Mouse (Mus musculus): ENCODE measurements at regions not wholly inside any gene's neighbourhood (a gene's known extent, or its start where the extent isn't known, plus 50 kb on each side); places are given as distances from the start of the nearest gene placed in this dataset.

DNA sequence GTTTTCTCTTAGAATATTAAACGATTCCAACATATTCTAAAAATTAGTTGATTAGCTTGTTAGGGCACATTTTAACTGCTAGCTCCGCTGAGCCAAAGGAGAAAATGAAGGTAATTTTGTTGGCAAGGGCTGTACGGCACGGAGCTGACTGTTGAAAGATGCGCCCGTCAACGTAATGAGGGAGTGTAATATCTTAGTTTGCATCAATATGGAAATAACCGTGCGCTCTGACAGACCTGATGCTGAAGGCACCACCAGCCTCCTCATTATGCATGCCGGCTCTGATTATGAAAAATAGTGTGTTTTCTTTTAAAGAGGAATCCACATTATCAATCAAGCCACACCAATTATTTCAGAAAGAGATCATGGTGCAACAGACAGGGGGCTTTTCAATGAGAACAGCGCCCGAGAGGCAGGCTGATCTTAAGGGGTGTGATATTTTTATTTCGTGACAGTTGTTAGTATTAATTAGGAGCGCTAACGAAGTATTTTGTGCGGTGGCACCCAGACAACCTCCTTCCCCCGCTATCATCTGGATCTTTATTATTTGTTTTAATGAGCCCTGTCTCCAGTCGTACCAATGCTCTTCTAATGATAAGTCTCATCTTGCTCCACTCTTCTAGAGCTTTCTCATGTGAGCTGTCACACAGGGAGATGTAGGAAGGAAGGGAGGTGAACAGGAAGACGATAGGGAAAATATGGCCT lies 99.9 kb upstream of the Ctbp2 start:
- no peak for DNase-seq

DNA sequence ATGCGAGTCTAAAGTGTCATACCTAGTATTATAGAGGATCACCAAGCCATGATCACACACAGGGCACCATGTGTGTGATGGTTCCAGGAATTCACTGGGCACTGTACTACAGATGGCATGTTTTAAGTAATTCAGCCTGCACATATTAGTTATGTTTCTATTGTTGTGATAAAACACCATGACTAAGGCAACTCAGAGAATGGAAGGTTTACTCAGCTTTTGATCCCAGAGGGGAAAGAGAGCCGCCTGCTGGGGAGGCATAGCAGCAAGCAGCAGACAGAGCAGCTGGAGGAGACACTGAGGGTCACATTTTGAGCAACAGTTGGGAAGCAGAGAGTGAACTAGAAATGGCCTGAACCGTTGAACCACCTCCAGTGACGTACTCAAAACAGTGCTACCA lies 88.2 kb upstream of the Ctbp2 start:
- no peak for DNase-seq

DNA sequence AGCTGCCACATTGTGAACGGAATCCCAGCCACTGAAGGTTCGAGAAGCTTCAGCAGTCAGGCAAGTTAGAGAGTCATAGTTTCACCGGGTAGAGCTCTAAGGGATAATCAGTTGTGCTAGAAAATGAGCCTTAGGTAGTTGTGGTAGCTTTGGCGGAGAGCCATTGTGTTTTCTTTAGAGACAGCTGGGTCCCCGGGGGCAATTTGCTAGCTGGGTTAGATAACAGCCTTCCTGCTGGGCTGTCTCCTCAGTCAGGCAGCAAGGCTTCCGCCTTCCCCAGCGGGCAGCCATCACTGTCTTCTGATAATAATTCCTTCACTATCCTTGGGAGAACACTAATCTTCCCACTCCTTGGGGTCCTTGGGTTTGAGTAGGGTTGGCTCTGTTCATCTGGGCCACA lies 81.5 kb upstream of the Ctbp2 start:
- peak in 1 of 2 experiments; percentile 19 for DNase-seq

DNA sequence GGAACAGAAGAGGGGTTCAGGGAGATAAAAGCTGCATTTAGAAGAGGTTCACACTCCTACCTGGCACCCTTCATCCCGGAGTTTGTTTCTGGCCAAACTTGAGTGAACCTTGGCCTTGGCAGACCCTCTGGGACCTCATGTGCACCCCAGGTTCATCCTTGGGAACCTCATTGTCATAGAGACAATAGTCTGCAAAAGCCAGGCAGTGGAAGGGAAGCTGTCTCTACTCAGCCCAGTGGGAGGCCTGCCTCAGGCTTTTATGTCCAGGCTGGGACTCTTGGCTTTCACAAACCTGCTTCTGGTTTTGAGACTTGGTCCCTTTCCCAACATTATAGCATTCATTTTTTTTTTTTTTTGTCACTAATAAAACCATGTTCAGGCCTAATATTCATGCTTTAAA lies 80.3 kb upstream of the Ctbp2 start:
- DNase-seq, result no peak

DNA sequence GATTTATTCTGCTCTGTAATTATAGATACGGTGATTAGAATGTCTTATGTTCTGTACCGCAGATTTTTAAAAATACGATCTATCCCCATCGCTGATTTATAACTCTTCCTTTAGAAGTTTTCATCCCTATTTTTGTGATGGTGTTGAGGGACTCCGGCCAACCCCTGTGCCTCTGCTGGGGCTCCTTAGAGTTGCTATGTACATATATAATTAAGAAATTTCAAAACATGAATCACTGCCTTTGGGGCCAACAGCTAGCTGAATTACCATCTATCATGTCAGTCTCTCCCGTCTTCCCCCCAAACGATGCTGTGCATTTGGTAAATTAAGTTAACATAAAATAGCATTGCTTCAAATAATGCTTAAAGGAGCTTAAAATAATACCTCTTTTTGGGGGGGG lies 79.8 kb upstream of the Ctbp2 start:
- DNase-seq, result no peak

DNA sequence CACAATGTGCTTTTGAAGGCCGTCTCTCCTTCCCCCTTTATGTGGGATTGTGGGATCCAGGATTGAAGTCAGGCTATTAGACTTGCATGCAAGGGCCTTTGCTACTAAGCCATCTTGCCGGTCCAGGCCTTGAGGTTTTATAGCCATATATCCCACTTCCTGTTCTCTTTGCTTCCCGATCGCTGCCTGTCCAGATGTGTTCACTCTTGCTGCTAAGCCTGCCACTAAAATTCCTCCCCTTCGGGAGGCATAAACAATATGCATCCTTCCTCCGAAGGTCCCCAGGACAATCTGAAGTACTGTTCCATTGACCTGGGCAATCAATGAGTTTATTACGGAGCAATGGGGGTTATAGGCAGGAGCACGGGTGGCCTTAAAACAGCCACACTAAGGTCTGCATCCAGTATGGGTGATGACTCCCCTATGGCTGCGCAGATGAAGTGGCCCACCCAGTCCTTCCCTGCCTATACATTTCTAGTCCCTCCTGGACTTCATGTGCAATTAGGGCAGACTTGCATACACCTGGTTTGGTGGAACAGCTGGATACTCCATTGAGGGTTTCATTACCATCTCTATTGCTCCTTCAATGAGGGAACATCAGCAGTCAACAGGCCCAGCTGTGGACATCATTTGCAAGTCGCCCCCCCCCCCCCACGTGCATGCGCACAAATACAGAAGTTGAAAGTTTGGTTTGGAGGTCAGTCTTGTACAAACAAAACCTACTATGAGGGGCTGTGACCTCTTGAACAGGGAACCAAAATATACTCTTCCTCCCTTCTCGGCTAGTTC lies 78.1 kb upstream of the Ctbp2 start:
- DNase-seq, result no peak

DNA sequence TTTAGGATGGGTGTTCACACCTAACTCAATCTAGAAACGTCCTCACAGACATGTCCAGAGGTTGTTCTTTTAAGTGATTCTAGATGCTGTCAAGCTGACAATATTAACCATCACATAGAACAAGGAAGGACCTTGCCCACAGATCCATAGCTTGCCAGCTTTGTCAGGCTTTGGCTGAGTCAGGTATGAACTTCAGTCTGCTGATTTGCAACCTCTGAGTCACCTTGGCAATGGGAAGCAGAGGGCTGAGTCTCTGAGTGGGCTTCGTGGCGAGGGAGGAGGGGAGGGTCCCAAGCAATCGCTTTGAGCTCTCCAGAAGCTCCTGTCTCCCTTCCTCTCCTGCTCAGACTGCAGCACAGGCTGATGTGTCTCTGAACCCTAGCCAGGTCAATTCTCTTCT lies 74.9 kb upstream of the Ctbp2 start:
- DNase-seq, result no peak

DNA sequence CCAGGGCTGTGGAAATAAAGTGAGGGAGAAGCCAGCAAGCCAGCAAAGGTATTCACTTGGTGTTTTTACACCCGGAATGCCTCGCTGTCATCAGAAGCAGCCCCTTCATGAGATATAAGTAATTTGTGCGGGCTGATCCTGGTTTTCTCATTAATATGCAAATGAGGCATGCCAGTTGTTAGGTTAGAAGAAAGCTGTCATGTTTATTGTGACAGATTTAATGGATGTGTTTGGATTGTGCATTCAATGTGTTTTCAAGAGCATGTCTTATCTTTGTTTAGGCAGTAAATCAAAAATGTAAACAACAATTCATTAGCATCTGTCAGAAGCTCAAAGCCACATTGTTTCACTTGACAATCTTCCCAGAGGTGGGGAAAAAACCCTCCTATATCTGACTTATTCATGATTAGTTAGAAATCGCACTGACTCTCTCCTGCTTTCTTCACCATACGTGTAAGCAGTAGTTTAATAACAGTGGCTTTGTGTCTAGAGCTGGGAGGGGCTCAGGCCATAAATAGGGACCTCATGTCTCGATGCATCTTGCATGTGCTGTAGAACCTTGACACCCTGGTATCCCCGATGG lies 65.8 kb upstream of the Ctbp2 start:
- no peak for DNase-seq

DNA sequence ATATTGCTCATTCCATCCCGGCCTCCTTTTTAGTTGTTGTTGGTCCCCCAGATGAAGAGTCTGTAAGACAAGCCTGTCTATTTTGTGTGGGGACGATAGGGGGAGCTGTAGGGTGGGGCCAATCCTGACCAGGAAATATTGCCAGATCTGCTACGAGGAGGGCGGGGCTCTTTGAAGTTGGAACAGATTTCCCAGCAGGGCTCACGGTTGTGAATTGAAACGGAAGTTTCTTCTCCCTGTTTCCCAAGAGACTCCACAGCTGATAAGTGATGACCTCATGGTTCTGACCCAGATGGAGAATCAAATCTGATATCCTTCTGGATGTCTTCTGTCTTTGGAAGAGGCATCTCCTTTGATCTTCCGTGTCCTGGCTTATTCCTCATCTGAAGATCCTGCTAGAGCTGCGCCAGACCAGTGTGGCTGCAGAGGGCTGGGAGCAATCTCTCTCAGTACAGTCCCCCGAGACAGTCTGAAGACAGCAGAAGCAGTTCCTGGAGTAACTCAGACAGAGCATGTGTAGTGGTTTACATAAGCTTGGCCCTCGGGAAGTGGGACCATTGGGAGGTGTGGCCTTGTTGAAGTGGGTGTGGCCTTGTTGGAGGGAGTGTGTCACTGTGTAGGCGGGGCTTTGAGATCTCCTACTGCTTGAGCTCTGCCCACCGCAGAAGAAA lies 61.9 kb upstream of the Ctbp2 start:
- peak; percentile 68 to 69 for DNase-seq

DNA sequence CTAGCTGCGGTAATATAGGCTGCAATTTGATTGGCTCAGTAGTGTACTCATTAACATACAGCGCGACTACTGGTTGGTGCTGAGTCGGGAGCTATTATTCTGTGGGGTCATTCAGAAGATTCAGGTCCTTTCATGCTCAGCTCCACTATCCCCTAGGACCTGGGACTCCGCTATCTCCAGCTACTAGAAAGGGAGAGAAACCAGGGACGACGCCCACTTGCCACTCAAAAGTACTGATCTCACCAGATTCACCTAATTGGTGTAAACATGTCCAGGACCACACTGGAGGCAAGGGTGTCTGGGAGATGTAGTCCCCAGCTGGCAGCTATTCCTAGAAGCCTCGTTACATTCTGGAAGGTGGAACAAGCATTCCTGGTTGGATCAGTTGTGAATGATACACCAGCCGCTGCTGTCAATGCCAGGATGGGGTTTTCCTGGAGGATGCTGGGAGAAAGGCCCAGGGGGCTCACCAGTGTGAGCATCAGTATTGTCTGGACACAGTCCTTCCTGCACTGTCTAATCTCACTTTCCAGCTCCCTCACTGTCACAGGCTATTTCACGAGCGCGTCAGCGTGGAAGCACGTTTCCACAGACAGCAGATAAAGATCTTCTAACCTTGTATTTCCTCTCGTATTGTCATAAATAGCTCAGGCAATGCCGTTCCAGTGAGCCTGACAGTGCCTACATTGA lies 60.9 kb upstream of the Ctbp2 start:
- DNase-seq, result no peak

DNA sequence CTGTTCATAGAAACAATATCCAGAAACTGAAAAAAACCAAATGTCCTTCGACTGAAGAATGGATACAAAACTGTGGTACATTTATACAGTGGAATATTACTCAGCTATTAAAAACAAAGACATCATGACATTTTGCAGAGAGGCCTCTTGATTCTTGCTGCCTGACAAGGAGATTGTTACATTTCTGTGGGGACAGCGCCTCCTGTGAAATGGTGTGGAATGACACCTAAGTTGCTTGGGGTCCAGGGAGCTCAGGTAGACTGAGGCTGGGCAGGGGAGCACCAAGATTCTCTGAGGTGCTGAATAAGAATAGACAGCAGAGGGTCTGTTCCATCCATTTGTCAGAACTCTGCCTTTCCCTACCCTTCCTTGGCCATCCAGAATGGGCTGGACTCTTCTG lies 57.2 kb upstream of the Ctbp2 start:
- DNase-seq, result no peak

DNA sequence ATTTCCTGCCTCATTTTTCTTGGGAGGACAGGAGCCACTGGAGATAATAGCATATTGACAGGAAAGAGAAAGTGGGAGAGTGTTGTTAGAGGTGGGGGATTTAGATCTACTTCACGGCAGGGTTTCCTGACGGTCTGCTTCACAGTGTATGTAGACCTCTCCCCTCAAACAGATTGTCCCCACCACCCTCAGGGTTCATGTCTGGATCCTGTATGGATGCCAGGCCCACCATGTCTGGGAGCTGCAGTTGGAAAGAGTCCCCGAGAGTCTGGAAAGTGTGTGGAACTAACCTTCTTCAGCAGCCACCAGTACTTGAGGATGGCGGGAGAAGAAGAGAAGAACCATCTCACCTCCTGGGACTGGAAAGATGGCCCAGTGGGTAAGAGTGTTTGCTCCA lies 53.0 kb upstream of the Ctbp2 start:
- peak in 1 of 2 experiments; percentile 19 for DNase-seq

DNA sequence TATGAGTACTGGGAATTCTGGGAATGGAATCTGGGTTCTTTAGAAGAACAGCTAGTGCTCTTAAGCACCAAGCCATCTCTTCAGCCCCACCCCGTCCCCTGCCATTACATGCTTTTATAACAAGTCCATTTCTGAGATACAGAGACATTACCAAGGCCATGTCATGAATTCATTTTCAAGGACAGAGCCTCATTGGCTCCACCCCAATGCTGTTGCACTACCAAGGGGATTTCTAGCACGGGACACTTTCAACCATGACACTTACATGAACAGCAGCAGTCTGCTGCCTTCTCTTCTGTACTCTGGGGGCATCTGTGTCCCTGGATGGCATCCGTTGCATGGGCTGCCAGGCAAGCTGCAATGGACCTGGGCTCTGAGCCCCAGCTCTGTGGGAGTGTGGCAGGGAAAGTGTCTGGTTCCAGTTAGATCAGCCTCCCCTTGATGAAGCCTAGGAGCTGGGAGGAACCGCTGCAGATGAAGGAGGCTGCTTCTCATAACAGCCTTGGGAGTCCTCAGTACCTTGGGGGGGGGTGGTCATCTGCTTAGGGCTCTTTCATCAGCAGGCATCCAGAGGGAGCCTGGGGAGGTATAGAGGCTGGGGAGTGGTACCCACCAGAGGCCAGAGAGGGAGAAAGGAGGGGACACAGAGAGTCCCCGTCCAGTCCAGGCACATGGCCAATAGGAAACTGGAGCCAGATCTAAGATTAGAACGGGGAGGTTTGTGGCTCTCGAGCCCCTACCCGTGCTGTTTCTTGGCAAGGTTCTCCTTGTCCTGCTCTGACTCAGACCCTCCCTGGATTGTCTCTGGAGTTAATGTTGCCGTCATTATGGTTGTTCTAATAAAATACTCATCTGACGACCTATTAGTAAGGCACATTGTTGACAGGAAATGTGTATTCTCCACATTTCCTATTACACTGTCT lies 52.4 kb upstream of the Ctbp2 start:
- DNase-seq, result peak; percentile 71 to 79
